Mouse (Mus musculus) lung, adult 2 months (tissue): ENCODE results near the gene Dll1.

Source experiments
- CTCF ChIP-seq: fragments of 200-500 bp; IDR thresholded peaks from 2 replicates; pipeline ENCODE4 v1.5.1; 2011; ENCODE audit warnings: mild to moderate bottlenecking, low read length, control low read depth; ENCODE audit not compliant: insufficient read depth
- POLR2A ChIP-seq: fragments of 200-500 bp; IDR thresholded peaks from 2 replicates; pipeline ENCODE4 v1.6.1; 2011; ENCODE audit warnings: low read depth, mild to moderate bottlenecking, control low read depth, low read length, borderline replicate concordance; ENCODE audit errors: extremely low read depth

- TF ChIP-seq CTCF (no peak), POLR2A (no peak)
Observed at GRCm38 (mm10) chr17:15376494-15377181, at the start of gene Dll1.
